Mouse (Mus musculus): ENCODE measurements around the gene Stra6. TPM values are rescaled to one million over a fixed set of nuclear protein-coding genes. Genes with fewer than 3 reads are reported as not detected.

Stra6 gene
- total RNA-seq, 2 experiments from 2014 or later: 0.25 to 0.40 TPM

DNA sequence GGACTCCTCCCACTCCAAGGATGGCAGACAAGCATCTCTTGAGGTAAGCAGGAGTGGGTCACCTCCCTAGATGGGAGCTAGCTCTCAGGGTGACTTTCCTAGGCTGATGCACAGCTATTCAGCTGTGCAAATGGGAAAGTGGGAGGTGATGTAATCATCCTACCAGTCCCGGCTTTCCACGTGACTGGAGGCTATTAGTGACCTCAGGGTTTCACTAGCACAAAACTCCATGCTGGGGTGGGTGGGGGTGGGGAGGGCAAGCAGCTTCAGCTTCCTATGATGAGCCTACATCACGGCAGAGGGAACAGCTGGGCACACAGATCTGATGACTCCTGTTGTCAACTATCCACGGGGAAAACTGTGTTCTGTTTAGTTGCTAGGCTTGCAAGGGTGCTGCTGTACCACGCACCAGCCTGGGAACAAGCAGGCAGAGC, 111.2 kb downstream of the Stra6 start:
- DNase-seq: no peak

DNA sequence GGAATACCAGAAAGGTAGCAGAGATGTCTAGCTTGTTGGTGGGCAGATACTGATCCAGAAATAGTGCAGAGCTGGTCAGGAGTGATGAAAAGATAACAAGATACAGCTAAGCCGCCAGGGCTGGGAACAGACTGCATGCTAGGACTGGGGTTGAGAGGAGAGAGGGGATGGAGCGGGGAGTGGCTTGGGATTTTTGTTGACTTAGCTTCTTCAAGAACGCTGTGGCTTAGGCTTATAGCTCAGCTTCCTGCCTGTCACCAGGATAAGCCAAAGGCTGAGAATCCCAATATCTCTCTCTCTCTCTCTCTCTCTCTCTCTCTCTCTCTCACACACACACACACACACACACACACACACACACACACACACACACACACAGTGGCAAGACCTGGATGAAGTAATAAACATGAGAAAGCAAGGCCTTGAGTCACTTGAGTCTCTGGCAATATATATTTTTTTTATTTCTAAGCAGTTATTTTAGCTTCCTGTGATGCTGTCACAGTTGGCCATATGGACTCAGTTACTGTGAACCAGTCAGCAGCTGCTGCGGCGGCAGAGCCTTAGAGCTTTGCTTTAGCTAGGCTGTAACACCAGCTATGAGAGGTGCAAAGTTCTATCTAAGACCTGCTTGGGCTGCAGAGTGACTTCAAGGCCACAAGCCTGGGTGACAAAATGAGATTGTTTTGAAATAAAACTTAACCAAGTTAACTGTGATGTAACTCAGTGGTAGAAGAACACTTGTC, 112.3 kb downstream of the Stra6 start:
- no peak for DNase-seq

DNA sequence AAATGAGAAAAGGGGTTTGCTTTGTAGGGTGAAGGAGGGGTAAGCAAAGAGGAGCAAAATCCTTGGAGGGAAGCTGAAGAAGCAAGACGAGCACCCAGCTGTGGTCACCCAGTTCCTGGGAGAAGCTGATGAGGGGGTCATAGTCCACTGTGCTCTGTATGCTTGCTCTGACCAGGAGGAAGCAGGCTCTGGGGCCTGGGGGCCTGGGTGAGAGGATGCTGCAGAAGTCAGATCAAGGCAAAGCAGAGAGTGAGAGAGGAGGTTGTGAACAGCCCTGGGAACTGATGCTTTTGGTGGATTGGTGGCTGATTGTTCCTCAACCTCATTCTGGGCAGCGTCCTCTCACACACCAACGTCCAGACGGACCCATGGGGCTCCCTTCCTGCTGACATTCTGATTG, 113.6 kb downstream of the Stra6 start:
- no peak for DNase-seq

DNA sequence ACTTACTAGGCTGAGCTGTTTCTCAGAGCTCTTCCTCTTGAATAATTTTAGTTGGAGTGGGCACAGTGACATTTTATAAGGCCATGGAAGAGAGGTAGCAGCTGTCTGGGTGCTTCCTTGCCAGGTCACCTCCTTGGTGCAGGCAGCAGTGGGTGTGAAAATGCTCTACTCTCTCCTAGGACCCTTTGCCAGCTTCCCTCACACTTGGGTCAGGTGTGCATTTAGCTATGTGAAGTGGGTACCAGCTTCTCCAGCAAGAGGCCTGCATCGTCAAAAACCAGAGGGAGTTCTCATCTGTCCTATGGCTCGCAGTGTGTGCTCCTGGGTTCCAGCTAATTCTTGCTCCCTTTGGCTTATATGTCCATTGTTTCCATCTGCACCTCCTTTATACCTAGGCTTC, 115.8 kb downstream of the Stra6 start:
- no peak for DNase-seq

DNA sequence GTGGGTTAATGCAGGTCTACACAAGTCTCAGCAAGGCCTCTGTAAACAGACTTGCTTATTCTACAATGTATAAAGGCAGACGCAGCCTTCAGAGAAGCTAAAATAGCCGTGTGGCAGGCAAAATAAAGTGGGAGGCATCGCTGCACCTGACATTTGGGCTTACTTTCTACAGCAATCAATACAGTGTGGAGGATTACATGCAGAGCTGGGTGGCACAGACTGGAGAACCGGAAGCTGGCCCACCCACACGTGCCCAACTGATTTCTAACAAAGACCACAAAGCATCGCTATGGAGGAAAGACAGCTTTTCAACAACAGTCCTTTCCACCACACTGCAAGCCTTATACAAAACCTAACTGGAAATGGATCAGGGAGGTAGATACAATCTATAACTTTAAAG, 120.9 kb downstream of the Stra6 start:
- no peak for DNase-seq

DNA sequence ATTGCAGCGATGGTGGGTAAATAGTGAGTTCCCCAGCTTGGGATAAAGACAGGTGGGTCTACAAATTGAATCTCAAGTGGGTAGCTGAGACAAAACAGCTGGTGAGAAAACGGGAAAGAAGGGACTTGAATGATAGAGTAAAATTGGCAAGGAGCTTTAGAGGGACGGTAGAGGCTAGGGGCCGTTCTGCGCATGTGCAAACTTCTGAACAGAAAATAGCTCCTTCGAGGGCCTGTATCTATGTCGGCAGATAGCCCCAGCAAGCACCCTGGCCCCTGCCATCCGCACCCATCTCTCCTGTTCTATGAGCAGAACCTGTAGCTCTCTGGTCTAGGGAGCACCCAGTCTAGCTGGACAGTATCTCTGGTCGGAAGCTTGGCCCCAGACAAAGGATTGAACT, 130.6 kb downstream of the Stra6 start:
- DNase-seq: no peak

DNA sequence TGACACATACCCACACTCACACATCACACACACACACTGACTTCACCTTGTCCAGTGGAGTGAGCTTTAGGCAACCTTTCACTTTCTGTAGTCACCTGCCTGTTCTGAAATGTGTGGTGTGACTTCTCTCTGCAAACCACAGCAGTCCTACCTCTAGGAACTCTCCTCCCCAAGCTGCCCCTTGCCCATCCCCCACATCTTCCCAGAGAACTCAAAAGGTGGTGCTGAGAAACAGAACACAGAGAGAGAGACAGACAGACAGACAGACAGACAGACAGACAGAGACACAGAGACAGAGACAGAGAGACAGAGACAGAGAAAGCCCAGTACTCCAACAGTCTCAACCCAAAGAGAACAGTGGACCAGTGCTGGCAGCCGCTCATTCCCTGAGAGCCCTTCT, 132.1 kb downstream of the Stra6 start:
- no peak for DNase-seq

DNA sequence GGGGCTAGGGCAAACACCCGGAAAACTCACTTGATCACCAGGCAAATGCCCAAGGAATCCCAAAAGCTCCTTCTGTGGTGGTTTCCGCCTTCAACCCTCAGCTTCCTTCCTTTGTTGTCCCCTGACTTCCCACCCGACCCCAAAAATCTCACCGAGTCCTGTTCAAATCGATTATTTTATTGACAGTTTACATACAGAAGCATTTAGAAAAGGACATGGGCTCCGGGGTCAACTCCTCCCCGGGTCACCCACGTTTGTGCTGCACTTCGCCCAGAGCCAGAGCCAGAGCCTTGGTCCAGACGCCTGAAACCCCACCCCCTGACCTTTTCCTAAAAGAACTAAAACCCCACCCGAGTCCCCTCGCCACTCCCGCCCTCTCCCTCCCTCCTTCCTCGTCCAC, 132.6 kb downstream of the Stra6 start:
- DNase-seq: no peak

DNA sequence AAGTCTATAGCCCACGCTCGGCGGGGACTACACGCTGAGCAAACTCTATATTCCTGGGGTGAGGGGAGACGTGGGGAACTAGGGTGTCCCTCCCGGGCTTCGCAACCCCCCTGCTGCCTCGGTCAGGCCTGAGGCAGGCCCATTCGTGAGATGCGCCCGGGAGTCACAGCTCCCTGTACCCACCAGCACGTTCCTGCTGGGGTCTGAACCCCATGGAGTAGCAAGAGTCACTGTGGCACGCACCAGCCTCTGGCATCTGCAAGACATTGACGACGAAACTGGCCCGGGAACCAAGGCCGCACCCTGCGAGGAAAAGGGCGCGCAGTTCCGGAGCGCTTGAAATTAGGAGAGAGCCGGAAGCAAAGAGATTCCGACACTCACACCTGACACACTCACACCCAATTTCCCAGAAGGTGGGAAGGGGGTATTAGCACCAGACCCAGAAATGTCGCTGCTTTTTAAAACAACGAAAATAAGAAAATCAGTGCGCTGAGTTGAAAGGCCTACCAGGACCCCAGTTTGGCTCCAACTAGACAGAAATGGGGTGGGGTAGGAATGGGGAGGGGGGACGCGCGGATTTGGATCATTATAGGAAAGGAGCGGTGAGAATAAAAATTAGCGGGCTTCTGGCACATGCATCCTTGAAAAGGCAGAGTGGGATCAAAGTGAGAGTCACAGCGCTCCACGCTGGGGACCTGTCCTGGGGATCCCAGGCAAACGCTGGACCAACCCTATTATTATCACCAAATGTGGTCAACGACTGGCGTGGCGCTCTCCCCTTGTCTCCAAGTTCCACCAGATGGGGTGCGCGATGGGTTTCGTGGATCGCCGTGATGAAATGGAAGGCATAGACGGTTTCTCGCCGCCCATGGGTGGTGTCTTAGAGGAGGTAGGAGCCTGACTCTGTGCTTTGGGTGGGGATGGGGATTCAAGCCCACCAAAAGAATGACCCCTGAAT, 133.3 kb downstream of the Stra6 start:
- DNase-seq: no peak

DNA sequence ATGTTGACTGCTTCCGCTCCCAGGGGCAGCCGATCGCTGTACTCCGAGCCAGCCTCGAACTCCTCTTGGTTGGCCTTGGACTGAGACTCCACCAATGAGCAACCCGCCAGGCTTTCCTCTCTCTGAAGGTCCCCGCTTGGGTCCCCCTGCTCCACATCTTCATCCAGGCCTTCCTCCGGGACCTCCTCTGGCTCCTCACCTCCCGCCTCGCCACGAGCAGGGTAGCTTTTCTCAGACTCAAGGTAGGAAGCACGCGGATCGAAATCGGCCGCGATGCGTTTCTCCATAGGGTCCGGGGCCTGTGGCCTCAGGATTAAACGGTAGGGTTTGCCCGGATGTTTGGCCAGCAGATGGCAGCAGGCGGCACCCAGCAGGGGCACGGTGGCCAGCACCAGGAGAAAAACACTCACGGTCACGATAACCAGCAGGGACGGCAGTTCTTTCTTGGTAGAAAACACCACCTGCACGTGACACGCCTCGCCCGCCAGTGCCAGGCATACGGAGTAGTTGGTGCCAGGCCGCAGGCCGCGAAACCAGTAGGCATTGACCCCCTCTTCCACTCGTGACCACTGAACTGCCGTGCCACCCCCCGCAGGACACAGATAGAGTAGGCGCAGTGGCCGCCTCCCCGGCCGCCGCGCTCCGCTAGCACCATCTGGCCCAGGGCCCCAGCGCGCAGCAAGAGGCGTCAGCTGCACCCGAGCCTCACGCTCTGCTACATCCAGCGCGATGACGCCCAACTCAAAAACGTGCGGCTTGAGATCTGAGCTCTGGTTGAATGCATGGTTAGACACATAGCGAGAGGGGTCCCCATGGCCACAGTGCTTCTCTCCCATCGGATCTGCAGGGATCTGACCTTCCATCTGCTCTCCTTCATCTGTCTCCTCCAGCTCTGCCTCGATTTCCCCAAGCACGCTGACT, 134.5 kb downstream of the Stra6 start:
- DNase-seq: peak; percentile 57

DNA sequence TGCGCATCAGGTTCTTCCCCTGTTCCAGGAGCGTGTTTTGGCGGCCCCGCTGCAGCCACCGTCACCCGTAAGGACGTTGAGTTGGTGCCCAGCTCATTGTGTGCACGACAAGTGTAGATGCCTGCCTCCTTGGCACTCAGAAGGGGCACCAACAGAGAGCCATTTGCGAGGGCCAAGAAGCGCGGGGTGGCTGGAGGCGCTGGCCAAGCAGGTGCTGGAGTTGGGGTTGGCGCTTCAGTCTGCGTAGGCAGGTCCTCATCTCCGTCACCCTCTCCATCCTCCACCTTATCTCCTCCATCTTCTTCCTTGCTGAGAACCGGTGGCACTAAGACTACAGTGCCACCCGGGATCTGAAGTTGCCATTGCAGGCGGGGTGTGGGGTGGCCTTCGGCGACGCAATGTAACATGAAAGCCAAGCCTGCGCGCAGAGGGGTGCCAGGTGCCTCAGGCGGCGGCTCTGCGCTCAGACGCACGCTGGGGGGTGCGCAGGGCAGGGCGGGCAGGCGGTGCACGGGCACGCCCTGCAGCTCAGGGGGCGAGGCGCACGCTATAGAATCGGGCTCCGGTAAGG, 135.3 kb downstream of the Stra6 start:
- DNase-seq: no peak

DNA sequence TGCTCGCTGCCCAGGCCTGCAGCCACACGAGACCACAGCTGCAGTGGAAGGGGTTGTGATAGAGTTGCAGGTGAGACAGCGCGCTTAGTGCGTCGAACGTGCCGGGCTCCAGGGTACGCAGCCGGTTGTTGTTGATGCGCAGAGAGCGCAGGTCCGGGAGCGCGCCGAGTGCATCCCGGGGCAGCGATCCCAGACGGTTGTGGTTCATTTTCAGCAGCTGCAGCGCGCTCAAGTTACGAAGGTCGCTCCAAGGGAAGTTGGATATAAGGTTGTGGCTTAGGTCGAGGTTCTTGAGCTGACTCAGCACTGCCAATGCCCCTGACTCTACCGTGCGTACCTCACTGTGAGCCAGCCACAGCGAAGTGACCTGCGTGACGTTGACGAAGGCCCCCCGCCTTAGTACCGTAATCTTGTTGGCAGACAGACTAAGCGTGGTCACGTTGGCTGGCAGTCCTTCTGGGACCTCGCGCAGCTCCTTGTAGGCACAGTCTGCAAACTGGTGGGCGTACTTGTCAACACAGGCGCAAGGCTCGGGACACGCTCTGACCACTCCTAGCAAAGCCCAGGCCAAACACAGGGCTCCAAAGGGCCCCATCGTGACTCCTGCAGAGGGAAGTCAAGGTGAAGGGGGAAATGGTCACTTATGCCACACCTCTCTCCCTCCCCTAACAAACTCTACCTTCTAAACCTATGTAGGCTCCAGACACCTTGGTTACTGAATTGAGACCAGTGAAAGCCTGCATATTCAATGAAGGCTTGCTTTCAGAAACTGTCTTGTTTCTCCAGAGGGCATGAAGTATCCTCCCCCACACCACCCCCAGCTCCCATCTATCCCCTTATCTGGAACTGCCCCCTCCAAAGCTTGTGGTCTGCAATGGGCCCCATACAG, 136.0 kb downstream of the Stra6 start:
- DNase-seq: peak; percentile 59

DNA sequence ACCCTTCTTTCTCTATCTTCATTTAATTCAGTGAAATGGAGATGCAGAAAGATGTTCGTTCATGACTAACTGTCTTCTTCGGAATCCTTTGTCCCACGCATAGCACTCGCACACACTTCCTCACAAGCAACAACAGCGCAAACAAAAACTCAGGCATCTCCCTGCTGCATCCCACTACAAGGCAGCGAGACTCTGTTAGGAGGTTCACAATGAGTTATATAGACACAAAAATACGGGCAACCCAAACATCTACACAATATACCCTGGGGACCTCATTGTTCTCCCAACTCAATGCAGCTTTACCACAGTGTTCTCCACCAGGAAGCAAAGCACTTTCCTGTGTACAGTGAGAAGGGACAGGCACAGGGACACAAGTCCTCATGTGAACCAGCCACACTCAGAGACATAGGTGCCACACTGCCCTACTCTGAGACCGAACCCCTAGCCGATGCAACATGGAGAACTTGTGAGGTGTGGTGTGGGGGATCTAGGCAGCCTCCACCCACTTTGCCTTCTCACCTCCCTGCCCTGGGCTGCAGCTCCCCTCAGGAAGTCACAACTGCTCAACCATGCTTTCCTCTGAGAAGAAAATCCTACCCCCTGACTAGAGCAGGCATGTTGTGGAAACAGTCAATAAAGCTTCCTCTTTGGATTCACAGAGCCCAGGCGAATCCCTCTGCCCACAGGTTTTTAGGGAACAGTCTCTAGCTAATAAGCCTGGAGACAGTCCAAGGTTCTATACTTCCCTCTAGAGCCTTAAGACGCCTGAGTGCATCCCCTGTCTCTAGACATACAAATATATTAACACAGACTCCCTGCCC, 136.9 kb downstream of the Stra6 start:
- no peak for DNase-seq

DNA sequence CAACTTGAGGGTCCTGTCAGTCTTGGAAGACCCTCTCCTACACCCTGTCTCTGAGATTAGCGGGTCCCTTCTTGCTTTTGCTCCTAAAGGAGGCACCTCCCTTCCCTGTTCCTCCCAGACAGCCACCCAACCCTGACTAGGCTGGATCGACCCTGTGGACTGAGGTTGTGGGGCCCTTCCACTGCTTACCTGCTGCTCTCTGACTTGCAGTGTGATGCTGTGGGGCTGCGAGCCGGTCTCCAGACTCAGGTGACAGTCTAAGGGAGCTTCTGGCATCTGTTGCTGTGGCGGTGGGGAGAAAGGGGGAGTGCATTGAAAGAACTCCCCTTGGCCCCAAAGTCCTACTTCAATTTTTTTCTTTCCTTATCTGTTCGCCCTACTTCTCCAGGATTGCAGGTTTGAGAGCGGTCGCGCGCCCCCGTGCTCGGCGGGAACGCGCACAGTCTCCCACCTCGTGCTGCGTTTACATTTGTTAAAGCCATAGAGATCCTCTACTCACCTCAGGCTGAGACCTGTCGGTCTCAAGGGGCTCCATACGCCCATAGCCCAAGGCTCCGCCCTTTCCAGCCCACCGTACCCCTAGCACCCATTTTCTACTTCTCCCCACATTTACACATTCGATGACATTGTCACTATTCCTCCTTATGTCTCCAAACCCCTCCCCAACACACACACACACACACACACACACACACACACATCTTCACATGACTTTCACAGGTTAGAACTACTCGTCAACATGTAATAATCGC, 137.7 kb downstream of the Stra6 start:
- DNase-seq: no peak

DNA sequence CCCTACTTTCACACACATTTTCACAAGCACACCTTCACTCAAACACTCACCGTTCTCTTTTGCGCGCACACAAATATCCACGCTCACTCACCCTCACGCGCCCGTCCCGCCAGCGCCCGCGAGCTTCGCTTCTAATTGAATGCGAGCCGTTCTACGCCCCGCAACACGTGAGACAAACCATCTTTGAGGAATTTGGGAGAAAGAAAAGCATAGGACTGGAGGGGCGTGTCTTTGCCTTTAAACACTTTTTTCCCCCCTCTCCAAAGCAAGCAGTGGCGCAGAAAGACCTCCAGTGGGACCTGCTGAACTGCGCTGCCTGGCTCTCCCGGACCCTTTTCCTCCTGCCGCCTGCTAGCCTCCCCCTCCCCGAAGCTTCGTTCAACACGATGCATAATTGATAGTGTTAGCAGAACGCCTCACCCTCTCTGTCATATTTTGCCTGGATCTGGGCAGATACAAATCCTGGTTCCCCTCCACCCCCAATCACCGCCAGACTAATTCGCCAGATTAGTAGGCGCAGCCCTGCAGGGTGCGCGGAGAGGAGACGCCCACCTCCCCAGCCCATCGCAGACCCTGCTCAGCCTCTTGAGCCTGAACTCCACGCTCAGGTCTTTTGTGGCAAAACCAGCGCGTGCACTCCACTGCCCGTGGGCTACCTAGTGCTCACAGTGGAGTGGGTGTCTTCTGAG, 138.4 kb downstream of the Stra6 start:
- no peak for DNase-seq

DNA sequence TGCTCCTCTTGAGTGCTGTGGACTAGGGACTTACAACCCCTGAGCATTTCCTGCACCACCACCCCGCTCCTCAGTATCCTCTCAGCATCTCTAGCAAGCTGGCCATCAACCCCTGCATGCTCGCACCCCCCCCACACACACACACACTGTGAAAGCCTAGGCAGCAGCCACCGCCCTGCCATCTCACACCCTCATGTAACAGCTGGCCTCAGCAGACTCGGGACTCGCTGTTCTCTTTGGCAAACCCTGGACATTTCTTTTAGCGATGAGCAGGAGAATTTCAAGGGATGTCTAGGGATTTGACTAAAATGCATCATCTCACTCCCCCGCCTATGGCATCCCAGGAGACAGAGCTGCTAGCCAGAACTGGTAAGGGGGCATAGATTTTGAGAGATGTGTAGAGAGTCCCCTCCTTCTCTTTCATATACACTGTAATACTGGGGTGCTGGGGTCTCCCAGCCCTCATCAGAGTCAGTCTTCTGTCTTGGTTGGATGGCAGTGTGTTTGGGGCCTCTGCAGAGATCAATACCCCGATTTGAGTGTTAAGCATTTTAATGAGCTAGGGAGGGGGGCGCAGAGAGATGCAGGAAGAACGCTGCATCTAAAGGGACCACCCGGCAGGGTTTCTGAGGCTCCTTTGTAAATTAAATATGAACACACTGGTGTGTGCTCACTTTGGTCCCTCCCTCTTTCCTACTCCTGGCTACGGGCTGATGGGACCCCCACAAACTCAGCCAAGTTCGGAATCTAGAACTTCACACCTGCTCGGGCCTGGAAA, 139.3 kb downstream of the Stra6 start:
- DNase-seq: no peak
